Mouse (Mus musculus): ENCODE measurements around the gene Ccdc180.
A peak's percentile ranks its signal among the peaks of the same experiment; 100 is the strongest.

The Ccdc180 gene

GRCm38 (mm10) chr4:45911876-45912275, 21.8 kb downstream of the Ccdc180 start:
- no peak for DNase-seq

GRCm38 (mm10) chr4:45917091-45917490, 27.0 kb downstream of the Ccdc180 start:
- DNase-seq: peak; percentile 8

DNA sequence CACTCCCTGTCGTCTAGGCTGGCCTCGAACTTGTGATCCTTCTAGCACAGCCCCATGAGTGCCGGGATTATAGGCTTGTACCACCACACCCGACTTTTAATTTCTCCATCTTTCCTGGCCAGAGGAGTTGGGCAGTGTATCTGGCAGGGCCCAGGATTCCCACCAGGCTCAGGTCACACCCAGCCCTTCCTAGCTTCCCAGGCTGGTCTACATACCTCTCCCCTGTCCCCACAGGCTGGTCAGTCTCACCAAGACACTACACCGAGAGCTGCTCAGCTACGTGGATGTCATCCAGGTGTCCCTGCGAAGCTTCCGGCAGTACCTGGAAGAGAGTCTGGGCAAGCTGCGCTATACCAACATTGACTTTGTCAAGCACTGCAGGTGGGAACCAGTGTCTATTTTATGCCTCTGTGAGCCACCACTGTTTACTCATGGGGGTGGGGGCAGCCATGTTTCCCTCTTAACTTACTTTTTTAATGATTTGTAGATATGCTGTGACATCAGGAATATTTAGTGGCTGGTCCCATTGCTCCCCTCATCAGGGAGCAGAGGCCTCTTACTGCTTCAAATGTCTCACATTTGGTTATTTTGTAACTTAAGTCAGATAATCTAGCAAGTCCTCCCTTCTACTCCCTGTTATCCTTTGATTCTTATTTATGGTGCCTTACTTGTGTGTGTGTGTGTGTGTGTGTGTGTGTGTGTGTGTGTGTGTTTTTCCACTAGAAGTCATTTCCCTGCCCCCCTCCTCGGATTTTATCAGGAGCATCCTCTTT, 31.7 kb downstream of the Ccdc180 start:
- DNase-seq: no peak

GRCm38 (mm10) chr4:45924011-45924410, 33.9 kb downstream of the Ccdc180 start:
- DNase-seq: no peak

GRCm38 (mm10) chr4:45928561-45928960, 38.5 kb downstream of the Ccdc180 start:
- no peak for DNase-seq

DNA sequence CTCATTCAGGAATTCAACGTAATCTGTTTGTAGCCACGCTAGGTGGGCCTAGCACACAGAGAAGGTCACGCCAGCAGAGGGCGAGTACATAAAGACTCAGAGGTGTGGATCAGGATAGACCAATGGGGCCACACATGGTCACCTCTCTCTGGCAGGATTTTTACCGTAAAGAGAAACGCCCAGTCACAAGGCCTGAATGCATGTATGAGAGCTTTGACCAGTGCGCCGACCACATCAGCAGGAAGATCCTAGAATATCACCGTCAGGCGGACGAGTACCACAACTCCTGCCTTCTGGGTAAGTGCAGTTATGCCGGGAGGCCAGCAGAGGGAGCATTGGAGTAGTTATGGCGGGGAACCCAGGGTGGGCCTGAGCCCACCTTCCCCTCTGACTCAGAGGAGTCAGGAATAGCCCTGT, 51.5 kb downstream of the Ccdc180 start:
- peak; percentile 70 for DNase-seq

DNA sequence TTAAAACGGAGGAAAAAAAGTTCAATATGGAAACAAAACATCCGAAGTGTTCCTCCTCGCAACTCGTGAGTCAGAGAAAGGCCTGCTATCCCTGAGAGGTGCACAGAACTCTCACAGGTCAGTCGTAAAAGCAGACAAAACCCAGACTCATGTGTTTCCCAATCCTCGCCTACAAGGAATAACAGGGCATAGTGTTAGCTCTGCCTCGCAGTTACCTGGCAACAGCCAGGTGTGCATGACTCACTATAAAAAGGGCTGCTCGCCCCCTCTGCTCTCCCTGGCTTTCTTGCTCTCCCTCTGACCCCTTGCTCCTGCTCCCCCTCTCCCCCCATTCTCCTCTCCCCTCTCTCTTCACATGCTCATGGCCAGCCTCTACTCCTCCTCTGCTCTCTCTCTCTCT, 57.6 kb downstream of the Ccdc180 start:
- no peak for DNase-seq

GRCm38 (mm10) chr4:45949109-45949848, 59.2 kb downstream of the Ccdc180 start:
- DNase-seq: peak; percentile 36

DNA sequence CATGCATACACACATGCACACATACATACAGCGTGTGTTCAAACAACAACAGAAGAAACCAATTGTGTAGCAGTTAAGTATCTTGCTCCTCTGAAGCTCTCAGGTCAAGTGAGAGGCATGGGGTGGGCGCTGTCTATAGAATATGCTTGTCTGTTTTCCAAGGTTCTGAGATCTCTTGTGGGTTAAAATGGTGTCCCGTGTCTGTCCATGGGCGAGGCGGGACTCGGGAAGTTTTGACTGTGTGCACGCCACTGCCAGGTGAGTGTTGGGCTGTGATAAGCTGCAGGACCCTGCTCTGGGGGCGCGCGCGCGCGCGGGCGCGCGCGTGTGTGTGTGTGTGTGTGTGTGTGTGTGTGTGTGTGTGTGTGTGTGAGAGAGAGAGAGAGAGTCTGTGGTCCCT, 61.7 kb downstream of the Ccdc180 start:
- no peak for DNase-seq

DNA sequence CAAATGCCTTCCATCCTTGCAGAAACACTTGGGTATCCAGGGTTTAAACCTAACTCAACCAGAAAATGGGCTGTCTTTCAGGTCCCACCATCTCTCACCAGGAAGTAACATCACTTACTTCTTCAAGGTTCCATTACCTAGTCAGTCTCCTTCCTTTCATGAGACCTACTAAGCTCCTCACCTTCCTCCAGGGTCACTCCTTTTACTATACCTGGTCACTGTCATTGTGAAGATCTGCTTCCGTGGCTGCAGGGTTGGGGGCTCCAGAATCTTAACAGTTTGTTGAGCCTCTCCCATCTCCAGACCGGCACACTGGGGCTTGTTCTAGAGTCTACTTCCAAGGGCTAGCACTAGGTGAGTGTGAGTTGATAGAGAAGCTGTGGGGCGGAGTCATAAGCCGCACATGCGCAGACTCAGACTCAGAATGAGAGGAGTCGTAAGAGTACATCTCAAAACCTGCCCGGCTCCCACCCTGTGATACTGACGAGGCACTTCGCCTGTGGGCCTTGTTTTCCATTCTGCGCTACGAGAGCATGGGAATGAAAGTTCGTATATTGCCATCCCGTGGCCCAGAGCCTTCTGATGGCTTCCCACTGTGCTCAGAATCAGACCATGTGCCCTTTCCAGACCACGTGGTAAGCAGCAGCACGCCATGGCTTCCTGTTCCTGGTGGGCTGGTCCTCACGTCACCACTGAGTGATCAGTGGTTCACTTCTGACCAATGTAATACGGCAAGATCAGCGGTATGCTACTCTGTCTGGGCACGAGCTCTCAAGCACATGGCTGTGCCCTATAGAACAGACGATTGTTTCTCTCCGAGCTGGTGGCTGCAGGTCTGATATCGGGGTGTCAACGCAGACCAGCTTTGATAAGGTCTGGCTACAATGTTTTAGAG, 63.2 kb downstream of the Ccdc180 start:
- DNase-seq: no peak

DNA sequence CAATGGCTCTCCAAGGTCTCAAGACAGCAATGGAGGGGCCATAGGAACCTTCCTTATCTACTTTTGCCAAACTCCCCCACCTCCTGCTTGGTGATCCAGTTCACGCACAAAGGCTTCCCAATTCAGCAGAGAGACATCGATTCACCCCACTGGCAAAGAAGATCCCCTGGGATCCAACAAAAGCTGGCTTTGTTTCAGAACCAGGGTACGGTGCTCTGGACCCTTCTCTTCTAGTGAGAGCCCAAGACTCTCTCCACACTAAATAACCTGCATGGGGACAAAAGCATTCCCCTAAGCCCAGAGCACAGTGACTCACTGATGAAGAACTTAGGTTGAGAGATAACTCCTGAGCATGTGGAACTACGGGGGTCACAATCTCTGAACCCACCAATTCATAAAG, 65.1 kb downstream of the Ccdc180 start:
- DNase-seq: no peak

DNA sequence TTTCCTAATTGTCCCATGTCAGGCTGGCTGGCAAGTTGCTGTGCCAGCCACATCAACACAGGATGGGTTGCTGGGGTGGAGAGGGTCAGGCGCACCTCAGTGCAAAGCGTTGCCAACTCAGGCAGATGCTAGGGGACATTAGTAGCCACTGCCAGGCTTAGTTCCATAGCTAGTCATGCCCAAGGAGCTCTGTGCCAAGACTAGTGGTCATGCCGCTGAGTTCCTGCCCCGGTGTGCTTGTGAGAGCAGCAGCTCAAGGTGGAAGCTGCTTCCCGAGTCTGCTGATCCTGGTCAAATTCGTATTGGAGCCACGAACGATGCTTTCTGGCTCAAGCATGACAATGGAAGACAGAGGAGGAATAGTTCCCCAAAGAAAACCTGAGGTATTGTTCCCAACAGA, 66.0 kb downstream of the Ccdc180 start:
- DNase-seq: no peak

DNA sequence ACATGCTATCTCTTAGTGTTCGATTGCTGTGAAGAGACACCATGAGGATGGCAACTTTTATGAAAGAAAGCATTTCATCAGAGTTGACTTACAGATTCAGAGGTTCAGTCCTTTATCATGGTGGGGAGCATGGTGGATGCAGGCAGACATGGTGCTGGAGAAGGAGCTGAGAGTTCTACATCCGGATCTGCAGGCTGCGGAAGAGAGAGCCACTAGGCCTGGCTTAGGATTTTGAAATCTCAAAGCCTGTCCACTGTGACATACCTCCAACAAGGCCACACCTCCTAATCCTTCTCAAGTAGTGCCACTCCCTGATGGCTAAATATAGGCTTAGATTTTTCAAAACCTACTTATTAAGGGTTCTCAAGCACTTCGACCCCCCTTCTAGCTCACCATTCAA, 66.6 kb downstream of the Ccdc180 start:
- no peak for DNase-seq

- peak; percentile 63 for DNase-seq
Observed at GRCm38 (mm10) chr4:45964771-45965439, 74.8 kb downstream of the Ccdc180 start, which contains the start of gene Tdrd7. Tdrd7 (plus strand) TSS chr4:45965334.

DNA sequence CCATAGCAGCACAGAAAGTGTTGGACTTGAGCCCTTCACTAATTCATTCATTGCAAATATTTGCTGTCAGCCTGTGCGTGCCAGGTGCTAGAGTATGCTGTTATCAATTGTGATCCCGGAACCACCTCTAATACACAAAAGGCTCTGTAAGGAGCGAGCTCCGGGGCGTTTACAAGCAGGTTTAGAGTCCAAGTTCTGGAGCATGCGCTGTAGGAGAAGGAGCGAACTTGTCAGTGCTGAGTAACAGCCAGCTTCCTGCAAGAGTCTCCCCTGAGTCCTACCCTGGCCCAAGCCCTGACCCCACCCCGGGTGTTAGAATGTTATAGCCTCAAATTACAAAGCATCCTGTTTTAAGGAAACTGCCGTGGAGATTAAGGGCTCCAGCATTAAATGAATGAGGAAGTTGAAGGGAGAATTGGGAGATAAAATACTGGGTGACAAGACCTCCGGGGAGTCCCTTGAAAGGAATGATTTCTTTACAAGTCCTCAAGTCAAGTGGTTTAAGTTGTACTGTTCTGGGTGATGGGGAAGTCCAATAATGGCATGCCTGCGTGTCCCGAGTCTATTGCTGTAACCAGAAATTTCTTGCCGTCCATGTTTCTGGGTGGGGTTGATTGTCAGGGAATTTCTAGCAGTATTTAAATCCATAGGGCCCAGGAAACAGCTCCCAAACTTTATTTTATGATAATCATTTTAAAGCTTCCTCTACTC, 75.8 kb downstream of the Ccdc180 start:
- peak; percentile 50 for DNase-seq

- DNase-seq: no peak
Observed at GRCm38 (mm10) chr4:45966716-45967115, 76.6 kb downstream of the Ccdc180 start.

DNA sequence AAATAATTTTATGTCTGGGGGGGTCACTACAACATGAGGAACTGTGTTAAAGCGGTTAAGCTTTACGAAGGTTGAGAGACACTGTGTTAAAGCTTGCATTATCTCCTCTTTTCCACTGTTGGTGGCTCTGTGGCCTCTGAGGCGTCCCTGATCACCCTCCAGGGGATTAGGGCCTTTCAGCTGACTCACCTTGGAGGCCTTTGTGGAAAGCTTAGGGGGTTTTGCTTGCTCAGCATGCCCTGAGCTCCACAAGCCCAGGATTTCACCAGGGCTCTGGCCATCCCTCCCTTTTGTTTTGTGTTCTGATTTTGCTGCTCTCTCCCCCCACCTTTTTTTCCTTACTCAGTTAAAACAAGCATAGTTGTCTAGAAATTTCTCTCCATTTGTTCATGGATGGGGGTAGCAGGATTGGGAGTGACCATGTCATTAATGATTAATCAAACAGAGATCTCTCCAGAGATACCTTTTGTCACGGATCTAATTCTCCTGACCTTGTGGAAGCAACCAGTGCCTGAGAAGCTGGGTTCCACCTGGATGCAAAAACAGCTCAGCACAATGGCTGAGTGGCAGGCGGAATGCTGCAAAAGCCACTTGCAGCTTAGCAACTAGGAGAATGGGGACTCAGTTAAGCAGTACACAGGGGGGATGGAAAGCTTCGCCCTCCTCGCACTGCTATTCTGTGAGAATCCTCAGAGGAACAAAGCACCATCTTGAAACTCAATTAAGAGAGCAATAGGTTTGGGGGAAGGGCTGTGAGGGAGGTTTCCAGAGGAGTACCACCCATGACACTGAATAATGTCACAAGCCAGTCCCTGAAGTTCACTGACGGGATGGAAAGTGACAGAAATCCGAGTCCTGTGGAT, 77.6 kb downstream of the Ccdc180 start:
- DNase-seq: no peak

DNA sequence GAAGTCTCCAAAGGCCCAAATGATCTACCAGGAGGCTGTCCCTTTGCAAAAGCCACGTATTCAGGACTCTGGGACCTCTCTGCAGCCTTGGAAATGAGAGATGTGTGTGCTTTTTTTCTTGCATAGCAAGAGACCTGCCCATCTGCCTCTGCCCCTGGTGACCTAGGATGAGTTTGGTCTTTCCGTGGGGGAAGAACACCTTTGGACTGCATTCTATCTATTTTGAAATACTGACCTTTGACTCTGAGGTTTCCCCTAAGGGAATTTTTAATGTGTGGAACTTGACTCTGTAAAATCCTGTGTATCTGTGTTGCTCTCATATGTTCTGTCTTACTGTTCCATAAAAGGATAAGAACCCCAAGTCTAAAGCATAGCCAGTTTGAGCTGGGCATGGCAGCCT, 78.9 kb downstream of the Ccdc180 start:
- no peak for DNase-seq

DNA sequence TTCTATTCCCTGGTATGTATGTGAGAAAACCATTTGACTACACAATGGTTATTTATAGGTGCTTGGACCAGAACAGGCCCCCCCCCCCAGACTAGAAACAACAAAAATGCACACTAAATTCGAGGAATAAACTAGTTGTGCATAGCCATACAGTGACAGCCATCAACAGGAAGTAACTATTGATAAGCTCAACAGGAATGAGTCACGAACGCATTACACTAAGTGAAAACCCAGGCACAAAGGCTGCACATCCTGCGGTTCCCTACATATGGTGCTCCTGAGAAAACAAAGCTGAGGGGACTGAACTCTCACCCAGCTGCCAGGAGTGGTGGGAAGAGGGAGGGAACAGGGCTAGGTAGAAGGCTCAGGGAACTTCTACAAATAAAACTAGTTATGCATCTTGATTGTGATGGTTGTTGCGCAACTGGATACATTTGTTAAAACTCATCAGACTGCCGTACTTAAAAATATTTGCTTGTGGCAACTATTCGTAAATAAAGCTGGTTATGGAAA, 80.0 kb downstream of the Ccdc180 start:
- no peak for DNase-seq

- DNase-seq: peak; percentile 100
Observed at GRCm38 (mm10) chr4:45971806-45972447, 81.8 kb downstream of the Ccdc180 start.

Measured in lung, postnatal 14 days (tissue).